Mouse (Mus musculus) neural tube, embryonic 13.5 days (tissue): Measurements from ENCODE around the gene Spats1. TPM values are rescaled to one million over a fixed set of nuclear protein-coding genes. Genes with fewer than 3 reads are reported as not detected.

ENCODE experiments used
- ATAC-seq: fragments of 200-750 bp; cut with Nextera tagmentation; 2 replicates; pipeline ENCODE4 v1.8.0; 2017; ENCODE audit warnings: low read depth, mild to moderate bottlenecking, moderate TSS enrichment, moderate library complexity
- H3K27ac ChIP-seq: fragments of 300-500 bp; sonication (generic); replicated peaks from 2 replicates; pipeline ENCODE4 v1.5.1; 2015; ENCODE audit warnings: moderate library complexity, mild to moderate bottlenecking, inconsistent platforms
- H3K27me3 ChIP-seq: fragments of 300-500 bp; sonication (generic); 2 replicates; pipeline ENCODE4 v1.6.1; 2015; ENCODE audit warnings: mild to moderate bottlenecking, inconsistent platforms
- H3K36me3 ChIP-seq: fragments of 300-500 bp; sonication (generic); 2 replicates; pipeline ENCODE4 v1.6.1; 2015; ENCODE audit warnings: mild to moderate bottlenecking, inconsistent platforms
- H3K4me1 ChIP-seq: fragments of 300-500 bp; sonication (generic); replicated peaks from 2 replicates; pipeline ENCODE4 v1.6.1; 2015; ENCODE audit warnings: inconsistent platforms
- H3K4me2 ChIP-seq: fragments of 300-500 bp; sonication (generic); 2 replicates; pipeline ENCODE4 v1.6.1; 2015; ENCODE audit warnings: inconsistent platforms, mild to moderate bottlenecking, moderate library complexity
- H3K4me3 ChIP-seq: fragments of 300-500 bp; sonication (generic); 2 replicates; pipeline ENCODE4 v1.5.1; 2015; ENCODE audit warnings: mild to moderate bottlenecking, inconsistent platforms
- H3K9ac ChIP-seq: fragments of 300-500 bp; sonication (generic); 2 replicates; pipeline ENCODE4 v1.6.1; 2015; ENCODE audit warnings: moderate library complexity, mild to moderate bottlenecking, inconsistent platforms
- H3K9me3 ChIP-seq: fragments of 300-500 bp; sonication (generic); 2 replicates; pipeline ENCODE4 v1.6.1; 2016; ENCODE audit warnings: inconsistent platforms
- WGBS: fragments of 180-500 bp; shearing (Covaris S2); methylation state at CpG from one replicate; pipeline ENCODE4 v1.1.7; 2015; 5-methylcytosine and 5-hydroxymethylcytosine counted together
- polyA plus RNA-seq: library from polyadenylated mRNA; unstranded; fragments of >200 nt; fragmentation: Nextera tagmentation; extraction: Ambion mirVana; gene quantifications from 2 replicates; pipeline ENCODE4 v1.2.1, GENCODE M21; 2015

Gene Spats1
- polyA plus RNA-seq, 1 experiment from 2014 or later, result 1.5 TPM

DNA sequence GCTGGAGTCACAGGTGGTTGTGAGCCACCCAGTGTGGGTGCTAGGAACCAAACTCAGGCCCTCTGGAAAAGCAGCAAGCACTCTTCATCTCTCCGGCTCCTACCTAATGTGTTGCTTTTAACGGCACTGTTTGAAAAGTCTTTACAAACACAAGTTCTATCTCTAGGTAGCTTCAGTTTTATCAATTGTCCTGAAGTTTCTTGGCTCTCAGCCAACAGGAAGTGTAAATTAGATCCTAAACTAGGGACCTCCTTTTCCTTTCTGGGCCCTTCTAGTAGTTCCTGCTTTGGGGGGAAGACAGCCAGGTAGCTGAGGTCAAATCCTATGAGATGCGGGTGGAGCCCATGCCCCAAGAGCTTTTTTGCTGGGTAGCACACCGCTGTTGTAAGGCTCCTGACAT lies 35.7 kb upstream of the Spats1 start:
- no peaks in the 10 kb centered on the region for H3K9me3 ChIP-seq

DNA sequence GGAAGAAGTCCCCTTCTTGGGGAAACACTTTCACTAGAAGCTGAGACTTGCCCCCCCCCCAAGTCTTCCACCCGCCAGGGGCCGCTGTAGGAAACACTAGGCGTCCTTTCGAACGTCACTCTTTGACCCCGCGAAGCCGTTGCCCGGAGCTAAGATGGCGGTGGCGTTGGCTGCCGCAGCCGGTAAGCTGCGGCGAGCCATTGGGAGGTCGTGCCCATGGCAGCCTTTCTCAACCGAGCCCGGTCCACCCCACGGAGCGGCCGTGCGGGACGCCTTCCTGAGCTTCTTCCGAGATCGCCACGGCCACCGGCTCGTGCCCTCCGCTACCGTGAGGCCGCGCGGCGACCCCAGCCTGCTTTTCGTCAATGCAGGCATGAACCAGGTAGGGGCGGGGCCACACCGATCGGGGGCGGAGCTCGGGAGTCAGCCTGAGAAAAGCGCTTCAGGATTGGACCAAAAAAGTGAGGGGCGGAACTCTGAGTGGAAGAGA lies 31.5 kb upstream of the Spats1 start, which contains the start of gene Aars2:
Gene Aars2, plus strand, starts transcription at position 142 of the 490 bp plus-strand sequence.
- Histone ChIP-seq H3K4me2 (peak within 1 kb of the TSS; percentile 45), H3K9ac (peak within 1 kb of the TSS; percentile 80), H3K27me3 (no peaks in the 10 kb centered on the region), H3K4me3 (peak within 1 kb of the TSS; percentile 67), H3K4me1 (peaks cover 14% of the 10 kb centered on the region), H3K9me3 (no peaks in the 10 kb centered on the region), H3K36me3 (peaks cover 25% of the 10 kb centered on the region), H3K27ac (peak within 1 kb of the TSS; percentile 91)
- WGBS, result under 1% methylated on average over 42 of the region's 42 CpGs
- peak; percentile 92 for ATAC-seq

More for the DNA sequence above, 35.7 kb upstream of the Spats1 start:
- Histone ChIP-seq H3K27me3 (no peaks in the 10 kb centered on the region), H3K27ac (no peak overlapping the region), H3K9ac (no peak overlapping the region), H3K4me3 (no peak overlapping the region), H3K36me3 (peaks cover 31% of the 10 kb centered on the region), H3K4me2 (no peak overlapping the region), H3K4me1 (peaks cover 14% of the 10 kb centered on the region)
- WGBS, result 98% methylated on average over 4 of the region's 4 CpGs
- ATAC-seq, result no peak

DNA sequence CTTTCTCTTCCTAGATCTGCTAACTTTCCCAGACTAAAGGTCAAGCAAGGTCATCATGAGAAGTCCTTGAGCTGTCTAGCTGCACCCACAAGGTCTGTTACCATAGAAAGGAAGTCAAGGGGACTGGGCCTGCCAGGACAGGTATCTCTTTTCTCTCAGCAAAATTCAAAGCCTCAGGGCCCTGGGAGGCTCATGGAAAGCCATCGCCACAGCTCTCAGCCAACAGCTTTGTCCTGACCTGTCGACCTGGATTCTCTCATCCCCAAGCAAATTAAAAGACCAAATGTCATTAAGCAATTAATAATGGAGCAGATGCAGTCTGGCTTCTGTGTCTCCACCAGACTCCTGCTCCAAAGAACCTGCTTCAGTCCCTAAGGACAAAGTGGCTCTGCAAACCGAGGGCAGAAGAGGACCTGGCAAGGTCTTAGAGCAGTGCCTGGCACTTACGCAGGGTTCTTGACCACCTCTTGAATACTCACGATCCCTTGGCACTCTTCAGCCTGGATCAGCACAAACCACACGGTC lies 30.8 kb upstream of the Spats1 start:
- 0 out of 2 replicates have a peak overlapping the region, but pooled peaks have one; percentile 31 for H3K9ac ChIP-seq
- 74% methylated on average over 6 of the region's 6 CpGs for WGBS
- ATAC-seq, result peak; percentile 37; the same call in 1 of the 2 replicates
- no peaks in the 10 kb centered on the region for H3K27me3 ChIP-seq
- no peak overlapping the region for H3K4me2 ChIP-seq
- H3K4me1 ChIP-seq, result peaks cover 14% of the 10 kb centered on the region
- no peak overlapping the region for H3K27ac ChIP-seq
- peaks cover 23% of the 10 kb centered on the region for H3K36me3 ChIP-seq
- no peak overlapping the region for H3K4me3 ChIP-seq
- no peaks in the 10 kb centered on the region for H3K9me3 ChIP-seq

DNA sequence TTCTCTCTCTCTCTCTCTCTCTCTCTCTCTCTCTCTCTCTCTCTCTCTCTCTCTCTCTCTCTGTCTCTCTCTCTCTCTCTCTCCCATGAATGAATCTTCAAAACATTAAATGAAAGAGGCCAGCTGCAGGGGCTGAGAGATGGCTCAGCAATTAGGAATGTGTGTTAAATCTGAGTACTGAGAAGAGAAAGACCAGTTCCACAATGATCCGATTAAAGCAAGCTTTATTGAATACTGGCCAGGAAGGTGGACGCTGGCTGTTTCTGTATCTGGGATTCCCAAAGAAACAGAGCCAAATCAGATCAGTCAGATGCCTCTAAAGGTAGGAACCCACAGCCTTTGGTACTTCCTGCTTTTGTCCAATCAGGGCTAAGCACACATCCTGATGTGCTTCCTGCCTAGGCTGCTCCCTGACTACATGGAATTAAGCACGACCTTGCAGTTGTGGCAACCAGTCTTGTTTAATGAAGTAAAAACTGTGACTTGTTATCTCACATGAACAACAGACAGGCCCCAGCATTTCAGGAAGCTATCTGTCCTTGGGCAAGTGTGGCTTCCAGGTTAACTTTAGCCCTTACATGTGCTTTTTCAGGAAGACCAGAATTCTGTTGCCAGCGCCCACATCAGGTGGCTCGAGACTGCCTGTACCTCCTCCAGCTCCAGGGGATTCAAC lies 28.2 kb upstream of the Spats1 start:
- Histone ChIP-seq H3K4me3 (no peak overlapping the region), H3K27ac (no peak overlapping the region), H3K4me2 (no peak overlapping the region), H3K9me3 (no peaks in the 10 kb centered on the region), H3K9ac (no peak overlapping the region), H3K36me3 (peaks cover 2% of the 10 kb centered on the region; the same call in 1 of the 2 replicates), H3K27me3 (no peaks in the 10 kb centered on the region; the same call in 1 of the 2 replicates), H3K4me1 (peaks cover 14% of the 10 kb centered on the region)
- 72% methylated on average over 5 of the region's 5 CpGs for whole genome bisulfite sequencing
- ATAC-seq, result no peak

DNA sequence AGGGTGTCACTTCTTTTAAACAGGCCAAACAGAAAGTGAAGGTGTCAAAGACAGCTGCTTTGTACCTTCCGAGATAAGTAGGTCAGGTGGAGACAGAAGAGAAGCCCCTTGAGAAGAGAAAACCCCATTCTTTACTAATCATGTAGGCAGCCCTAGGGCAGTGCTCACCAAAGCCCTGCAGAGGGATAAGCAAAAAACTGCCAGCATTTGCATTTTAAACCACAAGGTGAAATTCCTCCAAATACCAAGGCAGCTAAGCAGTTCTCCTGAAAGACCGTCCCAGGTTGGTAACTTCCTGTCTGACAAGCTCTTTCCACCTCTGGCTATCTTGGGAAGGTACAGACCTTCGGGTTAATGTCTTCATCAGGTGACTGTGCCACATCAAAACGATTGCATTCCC lies 27.1 kb upstream of the Spats1 start:
- H3K36me3 ChIP-seq, result no peaks in the 10 kb centered on the region
- peaks cover 8% of the 10 kb centered on the region for H3K4me1 ChIP-seq
- ATAC-seq, result no peak
- 64% methylated on average over 4 of the region's 4 CpGs for WGBS
- H3K9me3 ChIP-seq, result no peaks in the 10 kb centered on the region
- no peak overlapping the region for H3K4me3 ChIP-seq
- H3K9ac ChIP-seq, result no peak overlapping the region
- no peak overlapping the region for H3K4me2 ChIP-seq
- no peak overlapping the region for H3K27ac ChIP-seq
- no peaks in the 10 kb centered on the region; the same call in 1 of the 2 replicates for H3K27me3 ChIP-seq

DNA sequence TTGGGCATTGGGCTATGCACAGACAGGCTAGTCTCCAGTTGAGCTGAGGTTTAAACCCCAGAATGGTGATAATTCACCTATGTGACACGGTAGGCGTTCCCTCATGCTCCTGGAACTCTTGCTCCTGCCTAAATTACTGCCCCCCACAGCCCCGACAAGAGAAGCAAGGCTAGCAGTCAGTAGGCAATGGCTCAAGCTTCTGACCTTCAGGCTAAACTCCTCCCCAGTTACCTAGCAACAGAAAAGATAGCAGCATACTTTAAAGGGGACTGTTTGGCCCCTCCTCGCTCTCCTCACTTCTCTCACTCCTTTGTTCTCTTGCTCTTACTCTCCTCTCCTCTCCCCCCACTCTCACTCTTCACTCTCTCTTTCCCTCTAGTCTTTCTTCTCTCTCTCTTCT lies 25.8 kb upstream of the Spats1 start:
- Histone ChIP-seq H3K4me3 (no peak overlapping the region), H3K36me3 (no peaks in the 10 kb centered on the region), H3K27ac (no peak overlapping the region), H3K4me2 (no peak overlapping the region), H3K9ac (no peak overlapping the region), H3K27me3 (no peaks in the 10 kb centered on the region; the same call in 1 of the 2 replicates), H3K9me3 (no peaks in the 10 kb centered on the region), H3K4me1 (0 out of 2 replicates have a peak, but pooled peaks cover under 1% of the 10 kb centered on the region)
- ATAC-seq, result no peak
- WGBS, result 21% methylated on average over 4 of the region's 4 CpGs

DNA sequence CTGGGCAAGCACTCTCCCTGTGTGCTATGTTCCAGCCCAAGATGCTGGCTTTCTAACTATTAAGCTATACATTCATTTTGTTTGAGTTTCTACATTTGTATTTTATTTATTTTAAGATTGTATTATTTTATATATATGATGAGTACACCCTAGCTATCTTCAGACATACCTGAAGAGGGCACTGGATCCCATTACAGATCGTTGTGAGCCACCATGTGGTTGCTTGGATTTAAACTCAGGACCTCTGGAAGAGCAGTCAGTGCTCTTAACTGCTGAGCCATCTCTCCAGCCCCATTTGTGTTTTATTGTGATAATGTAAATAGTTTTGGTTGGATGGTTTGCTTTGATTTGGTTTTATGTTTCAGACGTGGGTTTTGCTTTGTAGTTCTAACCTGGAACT lies 24.3 kb upstream of the Spats1 start:
- Histone ChIP-seq H3K4me2 (no peak overlapping the region), H3K27me3 (no peaks in the 10 kb centered on the region; the same call in 1 of the 2 replicates), H3K9ac (no peak overlapping the region), H3K9me3 (no peaks in the 10 kb centered on the region), H3K27ac (no peak overlapping the region), H3K36me3 (no peaks in the 10 kb centered on the region), H3K4me1 (no peaks in the 10 kb centered on the region), H3K4me3 (no peak overlapping the region)
- no peak for ATAC-seq
- 66% methylated on average over 2 of the region's 2 CpGs for WGBS

DNA sequence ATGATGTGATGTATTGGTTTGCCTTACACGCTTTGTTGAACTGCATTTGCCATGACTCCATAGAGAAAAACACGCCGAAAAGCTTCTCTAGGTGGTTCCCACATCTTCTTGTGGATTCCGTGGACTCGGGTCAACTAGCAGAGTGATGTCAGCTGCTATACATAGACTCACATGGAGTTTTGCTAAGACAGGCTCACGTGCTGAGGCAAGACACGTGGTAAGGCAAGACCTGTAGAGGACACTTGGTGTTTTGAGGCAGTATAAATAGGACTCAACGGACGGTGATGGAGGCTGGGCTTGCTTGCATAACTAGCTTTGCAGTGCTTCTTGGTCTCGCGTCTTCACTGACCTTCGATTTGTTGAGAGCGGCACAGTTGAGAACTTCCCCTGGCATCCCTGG lies 23.2 kb upstream of the Spats1 start:
- no peaks in the 10 kb centered on the region; the same call in 1 of the 2 replicates for H3K27me3 ChIP-seq
- H3K9me3 ChIP-seq, result no peaks in the 10 kb centered on the region
- no peak overlapping the region for H3K9ac ChIP-seq
- ATAC-seq, result no peak
- H3K36me3 ChIP-seq, result no peaks in the 10 kb centered on the region
- WGBS, result 84% methylated on average over 13 of the region's 13 CpGs
- no peaks in the 10 kb centered on the region for H3K4me1 ChIP-seq
- H3K4me2 ChIP-seq, result no peak overlapping the region
- no peak overlapping the region for H3K27ac ChIP-seq
- no peak overlapping the region for H3K4me3 ChIP-seq

DNA sequence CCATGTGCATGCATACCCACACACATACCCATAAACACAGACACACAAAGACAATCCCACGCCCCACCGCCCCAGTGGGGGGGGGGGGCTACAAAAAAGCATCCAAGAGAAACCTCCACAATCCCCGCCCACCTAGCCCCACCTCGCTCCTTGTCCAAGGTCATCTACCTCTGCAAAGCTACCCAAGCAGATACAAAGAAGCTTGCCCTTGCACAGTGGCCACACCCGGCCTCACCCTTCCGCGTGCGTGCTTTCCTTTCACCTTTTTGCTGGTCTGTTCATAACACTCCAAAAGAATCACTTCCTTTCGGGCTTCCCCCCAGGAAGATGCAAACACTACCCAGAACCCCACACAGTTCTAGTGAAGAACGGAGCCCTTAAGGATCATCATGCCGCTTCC lies 20.2 kb upstream of the Spats1 start:
- Histone ChIP-seq H3K27me3 (no peaks in the 10 kb centered on the region; the same call in 1 of the 2 replicates), H3K36me3 (no peaks in the 10 kb centered on the region), H3K4me2 (no peak overlapping the region), H3K27ac (no peak overlapping the region), H3K4me3 (no peak overlapping the region), H3K9ac (no peak overlapping the region), H3K9me3 (no peaks in the 10 kb centered on the region), H3K4me1 (no peaks in the 10 kb centered on the region)
- WGBS, result 76% methylated on average over 11 of the region's 11 CpGs
- no peak for ATAC-seq

DNA sequence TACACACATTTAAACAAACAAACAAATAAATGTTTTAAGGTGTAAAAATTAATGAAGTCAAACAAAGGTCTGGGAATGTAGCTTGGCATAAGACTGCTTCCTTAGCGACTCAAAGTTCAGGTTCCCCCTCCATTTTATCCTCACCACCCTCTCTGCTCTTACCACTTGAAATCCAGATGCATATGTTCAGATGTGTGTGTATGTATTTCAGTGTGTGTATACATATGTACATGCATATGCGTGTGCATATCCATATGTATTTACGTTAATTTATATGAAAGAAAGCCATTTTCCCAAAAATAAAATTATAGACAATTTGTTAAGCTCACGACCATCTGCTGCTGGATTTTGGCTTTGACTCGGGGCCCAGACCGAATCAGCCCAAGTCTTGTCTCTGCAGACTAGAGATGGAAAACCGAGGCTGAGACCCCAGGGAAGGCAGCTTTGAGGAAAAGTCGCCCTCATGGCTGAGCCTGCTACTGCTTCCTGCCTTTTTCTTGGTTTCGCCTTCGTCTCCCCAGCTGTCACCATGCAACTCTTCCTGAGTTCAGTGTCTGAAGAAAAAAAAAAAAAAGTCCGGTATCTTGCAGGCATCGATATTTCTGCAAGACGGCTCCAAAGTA lies 15.4 kb upstream of the Spats1 start:
- no peak for ATAC-seq

DNA sequence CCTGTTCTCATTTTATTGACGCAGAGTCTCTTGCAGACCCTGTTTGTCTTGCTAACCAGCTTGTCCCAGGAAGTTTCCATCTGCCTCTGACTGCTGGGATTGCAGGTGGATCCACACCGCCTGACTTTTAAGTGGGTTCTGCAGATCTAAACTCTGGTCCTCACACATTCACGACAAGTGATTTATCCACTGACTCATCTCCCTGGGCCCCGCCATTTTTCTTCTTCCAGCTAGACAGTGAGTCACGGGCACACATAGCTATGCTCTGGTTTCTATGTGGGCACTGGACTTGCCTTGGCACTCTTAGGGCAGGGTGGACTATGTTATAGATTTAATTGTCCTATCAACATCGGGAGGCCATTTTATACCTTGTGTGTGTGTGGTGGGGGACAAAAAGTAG lies 14.5 kb upstream of the Spats1 start:
- Histone ChIP-seq H3K4me1 (0 out of 2 replicates have a peak, but pooled peaks cover 4% of the 10 kb centered on the region), H3K4me3 (no peak overlapping the region), H3K36me3 (no peaks in the 10 kb centered on the region), H3K27ac (no peak overlapping the region), H3K27me3 (0 out of 2 replicates have a peak, but pooled peaks cover 5% of the 10 kb centered on the region), H3K4me2 (no peak overlapping the region), H3K9ac (no peak overlapping the region), H3K9me3 (no peaks in the 10 kb centered on the region)
- WGBS, result 82% methylated on average over 6 of the region's 6 CpGs
- no peak for ATAC-seq

More for the DNA sequence above, 15.4 kb upstream of the Spats1 start:
- H3K27ac ChIP-seq, result no peak overlapping the region
- H3K9me3 ChIP-seq, result no peaks in the 10 kb centered on the region
- no peak overlapping the region for H3K4me3 ChIP-seq
- H3K27me3 ChIP-seq, result 0 out of 2 replicates have a peak, but pooled peaks cover 5% of the 10 kb centered on the region
- no peak overlapping the region for H3K9ac ChIP-seq
- no peak overlapping the region for H3K4me2 ChIP-seq
- no peaks in the 10 kb centered on the region for H3K36me3 ChIP-seq
- 0 out of 2 replicates have a peak, but pooled peaks cover 4% of the 10 kb centered on the region for H3K4me1 ChIP-seq
- 73% methylated on average over 13 of the region's 13 CpGs for WGBS
